Mouse (Mus musculus) mouse trophoblast stem cell (cell line): ENCODE measurements at regions not wholly inside any gene's neighbourhood (a gene's known extent, or its start where the extent isn't known, plus 50 kb on each side); places are given as distances from the start of the nearest gene placed in this dataset.

Experiments used
- in situ Hi-C, 2 experiments: fragments of 300-500 bp; cut with MseI, MboI; formaldehyde crosslinking; loops; 2 replicates in 1 of 2; 3 replicates in 1 of 2; pipeline ENCODE4 v1.15.1; 2025

- in situ Hi-C loops, result no loop called here
Observed at GRCm38 (mm10) chr10:21482055-21482454, 105.0 kb downstream of the Aldh8a1 start.

GRCm38 (mm10) chr10:21482659-21483058, 105.6 kb downstream of the Aldh8a1 start:
- in situ Hi-C loops, result no loop called here

GRCm38 (mm10) chr10:21483373-21483772, 106.3 kb downstream of the Aldh8a1 start:
- in situ Hi-C loops, result no loop called here

GRCm38 (mm10) chr10:21488374-21488930, 104.5 kb upstream of the 1700020N01Rik start:
- in situ Hi-C loops, result no loop called here

GRCm38 (mm10) chr10:21490910-21491309, 102.0 kb upstream of the 1700020N01Rik start:
- in situ Hi-C loops, result no loop called here

- in situ Hi-C loops, result no loop called here
Observed at GRCm38 (mm10) chr10:21492254-21492894, 100.6 kb upstream of the 1700020N01Rik start.

- in situ Hi-C loops, result no loop called here
Observed at GRCm38 (mm10) chr10:21494536-21494935, 98.4 kb upstream of the 1700020N01Rik start.

- in situ Hi-C loops, result no loop called here
Observed at GRCm38 (mm10) chr10:21497110-21497509, 95.8 kb upstream of the 1700020N01Rik start.

- in situ Hi-C loops, result no loop called here
Observed at GRCm38 (mm10) chr10:21498143-21498542, 94.8 kb upstream of the 1700020N01Rik start.

- in situ Hi-C loops, result no loop called here
Observed at GRCm38 (mm10) chr10:21501658-21502057, 91.3 kb upstream of the 1700020N01Rik start.

GRCm38 (mm10) chr10:21504431-21504830, 88.5 kb upstream of the 1700020N01Rik start:
- in situ Hi-C loops, result no loop called here

- in situ Hi-C loops, result no loop called here
Observed at GRCm38 (mm10) chr10:21511386-21511785, 81.6 kb upstream of the 1700020N01Rik start.

- in situ Hi-C loops, result no loop called here
Observed at GRCm38 (mm10) chr10:21512486-21512885, 80.5 kb upstream of the 1700020N01Rik start.

GRCm38 (mm10) chr10:21517721-21518120, 75.2 kb upstream of the 1700020N01Rik start:
- in situ Hi-C loops, result no loop called here

- in situ Hi-C loops, result no loop called here
Observed at GRCm38 (mm10) chr10:21520854-21521253, 72.1 kb upstream of the 1700020N01Rik start.

- in situ Hi-C loops, result no loop called here
Observed at GRCm38 (mm10) chr10:21525555-21525954, 67.4 kb upstream of the 1700020N01Rik start.

- in situ Hi-C loops, result no loop called here
Observed at GRCm38 (mm10) chr10:21528396-21528795, 64.5 kb upstream of the 1700020N01Rik start.

- in situ Hi-C loops, result no loop called here
Observed at GRCm38 (mm10) chr10:21529098-21529749, 63.7 kb upstream of the 1700020N01Rik start.

GRCm38 (mm10) chr10:21532142-21532541, 60.8 kb upstream of the 1700020N01Rik start:
- in situ Hi-C loops, result no loop called here

- in situ Hi-C loops, result no loop called here
Observed at GRCm38 (mm10) chr10:21535631-21536030, 57.3 kb upstream of the 1700020N01Rik start.

GRCm38 (mm10) chr10:21538481-21538880, 54.5 kb upstream of the 1700020N01Rik start:
- in situ Hi-C loops, result no loop called here
